Mouse (Mus musculus): ENCODE measurements around the gene Gm48551. TPM values are rescaled to one million over a fixed set of nuclear protein-coding genes. Genes with fewer than 3 reads are reported as not detected.

The Gm48551 gene
- polyA plus RNA-seq, 1 experiment = 3.7 TPM

- WGBS = 68% methylated on average over 22 of the region's 22 CpGs
- TF ChIP-seq CTCF (IDR thresholded peaks at IDR 0.05; ENCODE audit: insufficient read depth, low read length) = no peak
- no peak for TF ChIP-seq POLR2A (IDR thresholded peaks at IDR 0.05; ENCODE audit: borderline replicate concordance, extremely low read depth, low read depth, low read length)
- DNase-seq = no peak
Observed at GRCm38 (mm10) chr10:81400371-81401204, 16.3 kb downstream of the Gm48551 start.

GRCm38 (mm10) chr10:81401205-81401520, 16.9 kb downstream of the Gm48551 start:
- Histone ChIP-seq H3K4me3 (replicated peaks; ENCODE audit: extremely low read depth, low read depth, low read length) (no peak overlapping the region), H3K4me1 (ENCODE audit: control insufficient read depth, insufficient read depth, low read length) (peaks cover 31% of the 10 kb centered on the region)
- TF ChIP-seq POLR2A (IDR thresholded peaks at IDR 0.05; ENCODE audit: borderline replicate concordance, extremely low read depth, low read depth, low read length) (no peak), CTCF (IDR thresholded peaks at IDR 0.05; ENCODE audit: insufficient read depth, low read length) (no peak)
- WGBS = 46% methylated on average over 10 of the region's 10 CpGs
- DNase-seq = no peak

More at GRCm38 (mm10) chr10:81400371-81401204, 16.3 kb downstream of the Gm48551 start:
- H3K4me1 ChIP-seq (ENCODE audit: control insufficient read depth, insufficient read depth, low read length) = peaks cover 30% of the 10 kb centered on the region
- H3K4me3 ChIP-seq (replicated peaks; ENCODE audit: extremely low read depth, low read depth, low read length) = no peak overlapping the region

- peak; percentile 60 for DNase-seq
- Histone ChIP-seq H3K4me1 (ENCODE audit: control insufficient read depth, insufficient read depth, low read length) (peaks cover 34% of the 10 kb centered on the region), H3K4me3 (replicated peaks; ENCODE audit: extremely low read depth, low read depth, low read length) (no peak overlapping the region)
- 11% methylated on average over 18 of the region's 18 CpGs for WGBS
- TF ChIP-seq POLR2A (IDR thresholded peaks at IDR 0.05; ENCODE audit: borderline replicate concordance, extremely low read depth, low read depth, low read length) (no peak), CTCF (IDR thresholded peaks at IDR 0.05; ENCODE audit: insufficient read depth, low read length) (no peak)
Observed at GRCm38 (mm10) chr10:81401521-81402226, 17.4 kb downstream of the Gm48551 start.

- peaks cover 38% of the 10 kb centered on the region for H3K4me1 ChIP-seq (ENCODE audit: control insufficient read depth, insufficient read depth, low read length)
- WGBS = 40% methylated on average over 7 of the region's 7 CpGs
- TF ChIP-seq CTCF (IDR thresholded peaks at IDR 0.05; ENCODE audit: insufficient read depth, low read length) = no peak
- TF ChIP-seq POLR2A (IDR thresholded peaks at IDR 0.05; ENCODE audit: borderline replicate concordance, extremely low read depth, low read depth, low read length) = no peak
- H3K4me3 ChIP-seq (replicated peaks; ENCODE audit: extremely low read depth, low read depth, low read length) = no peak overlapping the region
- DNase-seq = no peak
Observed at GRCm38 (mm10) chr10:81402227-81402765, 18.0 kb downstream of the Gm48551 start.

GRCm38 (mm10) chr10:81403511-81403910, 19.2 kb downstream of the Gm48551 start:
- no peak overlapping the region for H3K4me3 ChIP-seq (replicated peaks; ENCODE audit: extremely low read depth, low read depth, low read length)
- TF ChIP-seq POLR2A (IDR thresholded peaks at IDR 0.05; ENCODE audit: borderline replicate concordance, extremely low read depth, low read depth, low read length) = no peak
- no peak for TF ChIP-seq CTCF (IDR thresholded peaks at IDR 0.05; ENCODE audit: insufficient read depth, low read length)
- WGBS = 79% methylated on average over 10 of the region's 10 CpGs
- DNase-seq = no peak
- H3K4me1 ChIP-seq (ENCODE audit: control insufficient read depth, insufficient read depth, low read length) = peaks cover 49% of the 10 kb centered on the region

- no peak for DNase-seq
- Histone ChIP-seq H3K4me3 (replicated peaks; ENCODE audit: extremely low read depth, low read depth, low read length) (no peak overlapping the region), H3K4me1 (ENCODE audit: control insufficient read depth, insufficient read depth, low read length) (peaks cover 55% of the 10 kb centered on the region)
- 45% methylated on average over 9 of the region's 9 CpGs for WGBS
- TF ChIP-seq CTCF (IDR thresholded peaks at IDR 0.05; ENCODE audit: insufficient read depth, low read length) (no peak), POLR2A (IDR thresholded peaks at IDR 0.05; ENCODE audit: borderline replicate concordance, extremely low read depth, low read depth, low read length) (no peak)
Observed at GRCm38 (mm10) chr10:81404082-81404481, 19.8 kb downstream of the Gm48551 start.

- peak; percentile 30 for DNase-seq
- Histone ChIP-seq H3K4me1 (ENCODE audit: control insufficient read depth, insufficient read depth, low read length) (peaks cover 60% of the 10 kb centered on the region), H3K4me3 (replicated peaks; ENCODE audit: extremely low read depth, low read depth, low read length) (no peak overlapping the region)
- WGBS = 40% methylated on average over 18 of the region's 18 CpGs
- TF ChIP-seq CTCF (IDR thresholded peaks at IDR 0.05; ENCODE audit: insufficient read depth, low read length) (no peak), POLR2A (IDR thresholded peaks at IDR 0.05; ENCODE audit: borderline replicate concordance, extremely low read depth, low read depth, low read length) (no peak)
Observed at GRCm38 (mm10) chr10:81404720-81405119, 20.5 kb downstream of the Gm48551 start.

- no peak for TF ChIP-seq POLR2A (IDR thresholded peaks at IDR 0.05; ENCODE audit: borderline replicate concordance, extremely low read depth, low read depth, low read length)
- TF ChIP-seq CTCF (IDR thresholded peaks at IDR 0.05; ENCODE audit: insufficient read depth, low read length) = peak; percentile 65
- H3K4me1 ChIP-seq (ENCODE audit: control insufficient read depth, insufficient read depth, low read length) = peaks cover 69% of the 10 kb centered on the region
- H3K4me3 ChIP-seq (replicated peaks; ENCODE audit: extremely low read depth, low read depth, low read length) = no peak overlapping the region
- 48% methylated on average over 13 of the region's 13 CpGs for WGBS
- peak; percentile 64 for DNase-seq
Observed at GRCm38 (mm10) chr10:81405588-81406201, 21.4 kb downstream of the Gm48551 start.

Data from lung, adult 2 months (tissue).